Mouse (Mus musculus) hindlimb bud, embryonic 11.5 days (tissue): ENCODE measurements around the gene Ankrd12.

Source experiments
- DNase-seq: peaks from one replicate; pipeline ENCODE4 v3.0.0-alpha.2; 2012; ENCODE audit warnings: low read depth, low spot score; ENCODE audit errors: extremely low spot score

Gene Ankrd12

GRCm38 (mm10) chr17:65933741-65934140 lies 143.1 kb downstream of the Ankrd12 start:
- no peak for DNase-seq

- no peak for DNase-seq
Measured at GRCm38 (mm10) chr17:65931525-65931924, 145.4 kb downstream of the Ankrd12 start.

GRCm38 (mm10) chr17:65930960-65931359 lies 145.9 kb downstream of the Ankrd12 start:
- DNase-seq, result no peak

- DNase-seq, result no peak
Measured at GRCm38 (mm10) chr17:65930158-65930826, 146.6 kb downstream of the Ankrd12 start.

- no peak for DNase-seq
Measured at GRCm38 (mm10) chr17:65929319-65929978, 147.4 kb downstream of the Ankrd12 start.

GRCm38 (mm10) chr17:65927077-65927476 lies 149.8 kb downstream of the Ankrd12 start:
- DNase-seq, result no peak

- DNase-seq, result no peak
Measured at GRCm38 (mm10) chr17:65924218-65924617, 152.7 kb downstream of the Ankrd12 start.

GRCm38 (mm10) chr17:65921975-65922374 lies 154.9 kb downstream of the Ankrd12 start:
- no peak for DNase-seq

GRCm38 (mm10) chr17:65919235-65919634 lies 157.7 kb downstream of the Ankrd12 start:
- DNase-seq, result no peak

- no peak for DNase-seq
Measured at GRCm38 (mm10) chr17:65916135-65916668, 160.7 kb downstream of the Ankrd12 start.
